Mouse (Mus musculus) R1 (cell line): Measurements from ENCODE around the gene Wdr43.

Experiments
- DNase-seq: peaks from one replicate; pipeline ENCODE4 v3.0.0-alpha.2; 2018; ENCODE audit warnings: low read depth, low spot score

The Wdr43 gene

GRCm38 (mm10) chr17:71705113-71705512, 89.4 kb downstream of the Wdr43 start:
- no peak for DNase-seq

- peak; percentile 22 for DNase-seq
Observed at GRCm38 (mm10) chr17:71705550-71706480, 90.1 kb downstream of the Wdr43 start.

GRCm38 (mm10) chr17:71707715-71708114, 92.0 kb downstream of the Wdr43 start:
- DNase-seq = peak; percentile 52
